Mouse (Mus musculus) small intestine, adult 2 months (tissue): ENCODE measurements around the gene Rbks.

Source experiments
- CTCF ChIP-seq: fragments of 200-500 bp; IDR thresholded peaks from 2 replicates; pipeline ENCODE4 v1.5.1; 2012; ENCODE audit warnings: low read depth, mild to moderate bottlenecking, control low read depth, inconsistent platforms, low read length, moderate library complexity, mixed read lengths; ENCODE audit not compliant: insufficient replicate concordance, insufficient read length; ENCODE audit errors: extremely low read depth
- POLR2A ChIP-seq: fragments of 200-500 bp; IDR thresholded peaks from 2 replicates; pipeline ENCODE4 v1.6.1; 2012; ENCODE audit warnings: low read depth, mild to moderate bottlenecking, control low read depth, inconsistent platforms, low read length, moderate library complexity

DNA sequence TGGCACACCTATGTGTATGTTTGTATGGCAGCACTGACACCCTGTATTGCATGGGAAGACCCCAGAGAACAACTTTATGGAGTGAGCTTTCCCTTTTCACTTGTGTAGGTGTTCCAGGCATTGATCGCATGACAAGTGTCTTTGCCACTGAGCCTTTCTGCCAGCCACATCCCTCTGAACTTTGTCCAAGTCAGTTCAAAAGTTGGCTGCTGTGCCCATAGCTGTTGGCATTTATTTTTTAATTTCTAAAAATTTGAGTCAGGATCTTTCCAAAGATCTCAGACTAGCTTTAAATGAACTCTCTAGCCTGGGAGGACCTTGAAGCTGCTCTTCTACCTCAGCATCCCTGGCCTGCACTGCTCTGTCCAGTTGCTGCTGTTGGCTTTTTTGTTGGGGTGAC lies 44.5 kb upstream of the Rbks start:
- TF ChIP-seq POLR2A, result no peak
- no peak for TF ChIP-seq CTCF
